Mouse (Mus musculus) MEL (cell line): ENCODE measurements around the gene Nfasc.

Experiments
- CHD2 ChIP-seq: IDR thresholded peaks from 2 replicates; pipeline ENCODE4 v1.6.1; 2011; ENCODE audit warnings: low read length, improper control_type of control experiment
- CTCF ChIP-seq, 3 experiments: IDR thresholded peaks in 2 of 3; conservative IDR thresholded peaks in 1 of 3; 2 replicates each; pipeline ENCODE4 v1.5.1; 2011 to 2012; ENCODE audit warnings: low read length in 3 of 3, low read depth in 2 of 3, mild to moderate bottlenecking in 2 of 3, improper control_type of control experiment in 1 of 3, inconsistent platforms in 1 of 3, mixed read lengths in 1 of 3, moderate library complexity in 1 of 3; ENCODE audit not compliant: control insufficient read depth in 1 of 3, insufficient read depth in 1 of 3, poor library complexity in 1 of 3, severe bottlenecking in 1 of 3
- EP300 ChIP-seq, 2 experiments: IDR thresholded peaks; 2 replicates each; pipeline ENCODE4 v1.6.1; 2011; ENCODE audit warnings: improper control_type of control experiment in 2 of 2, low read length in 2 of 2, low read depth in 1 of 2, mild to moderate bottlenecking in 1 of 2
- GATA1 ChIP-seq: IDR thresholded peaks from 2 replicates; pipeline ENCODE4 v1.6.1; 2011; ENCODE audit warnings: low read depth, low read length, improper control_type of control experiment
- MAFK ChIP-seq: IDR thresholded peaks from 2 replicates; pipeline ENCODE4 v1.6.1; 2011; ENCODE audit warnings: low read depth, mild to moderate bottlenecking, low read length, improper control_type of control experiment, borderline replicate concordance
- MYC ChIP-seq: IDR thresholded peaks from 2 replicates; pipeline ENCODE4 v1.6.1; 2011; ENCODE audit warnings: low read depth, mild to moderate bottlenecking, low read length, improper control_type of control experiment, moderate library complexity
- TCF12 ChIP-seq: IDR thresholded peaks from 2 replicates; pipeline ENCODE4 v1.6.1; 2014; ENCODE audit warnings: low read depth, mild to moderate bottlenecking, inconsistent platforms, low read length, improper control_type of control experiment, moderate library complexity

DNA sequence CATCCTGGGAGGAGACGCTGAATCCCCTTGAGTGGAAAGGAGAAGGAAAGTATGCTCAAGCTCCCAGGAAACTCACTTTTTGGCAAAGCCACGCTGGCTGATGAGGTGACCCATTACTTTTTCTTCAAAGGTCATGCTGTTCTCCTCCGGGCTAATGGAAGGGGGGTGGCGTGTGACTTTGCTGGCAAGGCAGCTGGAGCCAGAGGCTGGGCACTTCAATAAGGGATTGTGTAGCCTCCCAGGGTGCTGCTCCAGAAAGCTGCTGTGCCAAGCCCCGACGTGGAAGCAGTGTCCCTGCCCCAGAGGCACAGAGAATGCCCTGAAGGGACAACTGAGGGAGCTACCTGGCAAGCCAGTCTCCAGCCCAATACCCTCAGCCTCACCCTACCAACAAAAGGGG lies 101.3 kb downstream of the Nfasc start:
- TF ChIP-seq TCF12 (no peak), MYC (no peak), CTCF (IDR thresholded peaks at IDR 0.05 in 2 of 3, conservative IDR thresholded peaks at IDR 0.05 in 1 of 3; ENCODE audit: control insufficient read depth in 1 of 3, insufficient read depth in 1 of 3, low read depth in 2 of 3, low read length in 3 of 3, poor library complexity in 1 of 3, severe bottlenecking in 1 of 3) (no peak), GATA1 (no peak), MAFK (no peak), EP300 (IDR thresholded peaks at IDR 0.05; ENCODE audit: low read depth in 1 of 2, low read length in 2 of 2) (no peak), CHD2 (no peak)
